Mouse (Mus musculus) midbrain, embryonic 14.5 days (tissue): Measurements from ENCODE around the gene Kap. TPM values are rescaled to one million over a fixed set of nuclear protein-coding genes. Genes with fewer than 3 reads are reported as not detected.
"Not testable (repeated sequence)": the region's sequence is repeated elsewhere in the genome, so short reads cannot be mapped to it uniquely, and the experiment has no call there.

ENCODE experiments used
- ATAC-seq: fragments of 200-750 bp; cut with Nextera tagmentation; 2 replicates; pipeline ENCODE4 v1.8.0; 2017; ENCODE audit warnings: moderate number of reproducible peaks, moderate library complexity; ENCODE audit not compliant: low FRiP score, low TSS enrichment
- DNase-seq: peaks from one replicate; pipeline ENCODE4 v3.0.0-alpha.2; 2015
- H3K27ac ChIP-seq: fragments of 300-500 bp; sonication (generic); replicated peaks from 2 replicates; pipeline ENCODE4 v1.5.1; 2014; ENCODE audit warnings: mild to moderate bottlenecking, low read depth, low read length, moderate library complexity
- H3K27me3 ChIP-seq: fragments of 300-500 bp; sonication (generic); 2 replicates; pipeline ENCODE4 v1.6.1; 2014; ENCODE audit warnings: low read length, control low read depth, mixed read lengths; ENCODE audit not compliant: control insufficient read depth, insufficient read depth
- H3K36me3 ChIP-seq: fragments of 300-500 bp; sonication (generic); 2 replicates; pipeline ENCODE4 v1.6.1; 2014; ENCODE audit warnings: low read length, control low read depth; ENCODE audit not compliant: control insufficient read depth, insufficient read depth
- H3K4me1 ChIP-seq: fragments of 300-500 bp; sonication (generic); 2 replicates; pipeline ENCODE4 v1.6.1; 2014; ENCODE audit warnings: mild to moderate bottlenecking, antibody characterized with exemption, low read length, control low read depth; ENCODE audit not compliant: control insufficient read depth, insufficient read depth
- H3K4me2 ChIP-seq: fragments of 300-500 bp; sonication (generic); 2 replicates; pipeline ENCODE4 v1.6.1; 2014; ENCODE audit warnings: mild to moderate bottlenecking, low read length, moderate library complexity
- H3K4me3 ChIP-seq: fragments of 300-500 bp; sonication (generic); replicated peaks from 2 replicates; pipeline ENCODE4 v1.5.1; 2014; ENCODE audit warnings: low read depth, low read length
- H3K9ac ChIP-seq: fragments of 300-500 bp; sonication (generic); replicated peaks from 2 replicates; pipeline ENCODE4 v1.6.1; 2014; ENCODE audit warnings: mild to moderate bottlenecking, low read length, moderate library complexity
- H3K9me3 ChIP-seq: fragments of 300-500 bp; sonication (generic); 2 replicates; pipeline ENCODE4 v1.6.1; 2016; ENCODE audit warnings: low read length, control low read depth, mixed read lengths; ENCODE audit not compliant: control insufficient read depth
- WGBS: fragments of 180-500 bp; shearing (Covaris S2); extraction: QIAGEN DNeasy Blood & Tissue Kit; methylation state at CpG from one replicate; pipeline ENCODE4 v1.1.7; 2014; 5-methylcytosine and 5-hydroxymethylcytosine counted together
- polyA plus RNA-seq: library from polyadenylated mRNA; unstranded; fragments of >200 nt; fragmentation: Nextera tagmentation; extraction: Ambion mirVana; gene quantifications from 2 replicates; pipeline ENCODE4 v1.2.1, GENCODE M21; 2014

Kap gene
- polyA plus RNA-seq, 1 experiment from 2014 or later, result not detected

- not testable (repeated sequence) for ATAC-seq, H3K36me3 ChIP-seq, H3K27ac ChIP-seq, H3K4me2 ChIP-seq, H3K4me1 ChIP-seq, DNase-seq, H3K27me3 ChIP-seq, H3K4me3 ChIP-seq, H3K9me3 ChIP-seq, H3K9ac ChIP-seq
- 84% methylated on average over 6 of the region's 6 CpGs for WGBS
These were observed 4.7 kb downstream of the Kap start for GRCm38 (mm10) chr6:133848861-133849260.

GRCm38 (mm10) chr6:133838296-133838995 is 15.1 kb downstream of the Kap start:
- H3K27me3 ChIP-seq, H3K9ac ChIP-seq, DNase-seq, H3K9me3 ChIP-seq, H3K4me3 ChIP-seq, H3K27ac ChIP-seq, H3K4me1 ChIP-seq, H3K36me3 ChIP-seq, ATAC-seq, H3K4me2 ChIP-seq: not testable (repeated sequence)
- WGBS, result 89% methylated on average over 29 of the region's 29 CpGs

- peak; percentile 14 for DNase-seq
- Histone ChIP-seq H3K4me3 (no peak overlapping the region), H3K9ac (no peak overlapping the region), H3K9me3 (no peaks in the 10 kb centered on the region), H3K27me3 (no peaks in the 10 kb centered on the region), H3K4me1 (no peaks in the 10 kb centered on the region), H3K27ac (no peak overlapping the region), H3K36me3 (no peaks in the 10 kb centered on the region), H3K4me2 (no peak overlapping the region)
- ATAC-seq, result no peak
- 50% methylated on average over 1 of the region's 1 CpGs for WGBS
These were observed 41.2 kb downstream of the Kap start for GRCm38 (mm10) chr6:133812342-133812741.

Other genes with a start within 250 kb of the Kap start
- gene Etv6, start 181.9 kb upstream of the Kap start, polyA plus RNA-seq, result 4.1 and 7.9 TPM in 2 replicates